Mouse (Mus musculus) adrenal gland, adult (tissue): ENCODE measurements at regions not wholly inside any gene's neighbourhood (a gene's known extent, or its start where the extent isn't known, plus 50 kb on each side); places are given as distances from the start of the nearest gene placed in this dataset.

Source experiments
- DNase-seq, 2 experiments: peaks; one replicate each; pipeline ENCODE4 v3.0.0; 2022 to 2023; ENCODE audit warnings: low spot score in 1 of 2; ENCODE audit not compliant: inconsistent age in 2 of 2

DNA sequence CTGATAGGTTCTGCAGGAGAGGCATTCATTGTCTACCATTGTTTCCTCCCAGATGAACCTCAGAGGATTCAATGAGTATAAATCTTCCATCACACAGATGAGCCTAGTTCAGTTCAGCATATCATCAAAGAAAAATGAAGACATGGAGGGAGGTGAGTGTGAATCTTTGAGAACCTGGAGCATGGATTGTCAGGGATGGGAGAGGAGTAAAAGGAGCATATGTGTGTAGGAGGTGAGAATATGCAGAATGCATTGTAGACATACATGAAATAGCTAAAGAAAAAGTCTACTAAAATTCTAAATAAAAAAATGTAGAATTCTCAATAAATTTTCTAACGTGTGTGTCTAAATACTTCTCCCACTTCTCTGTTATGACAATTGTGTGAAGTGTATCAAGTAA, 284.8 kb upstream of the Kif2b start:
- no peak for DNase-seq

- peak in 1 of 2 experiments; percentile 62 for DNase-seq
These were observed 279.1 kb upstream of the Kif2b start for GRCm38 (mm10) chr11:91856473-91856872.

- no peak for DNase-seq
These were observed 253.8 kb upstream of the Kif2b start for GRCm38 (mm10) chr11:91831113-91831512.

GRCm38 (mm10) chr11:91820826-91821225, 243.5 kb upstream of the Kif2b start:
- no peak for DNase-seq
